Mouse (Mus musculus): ENCODE measurements around the gene Dab2ip.

GRCm38 (mm10) chr2:35674431-35674830 is 116.4 kb downstream of the Dab2ip start:
- TF ChIP-seq CTCF (IDR thresholded peaks at IDR 0.05; ENCODE audit: control insufficient read depth, insufficient read depth, low read length), result no peak
- no peak for TF ChIP-seq POLR2A (IDR thresholded peaks at IDR 0.05; ENCODE audit: borderline replicate concordance, control insufficient read depth, low read depth, low read length)
